Mouse (Mus musculus): ENCODE data around the gene Cacna1d.

The Cacna1d gene

GRCm38 (mm10) chr14:30019792-30020575 is 471.3 kb downstream of the Cacna1d start:
- no peak for DNase-seq (ENCODE audit: low spot score)

- DNase-seq (ENCODE audit: low spot score): no peak
Observed at GRCm38 (mm10) chr14:30019375-30019774, 471.9 kb downstream of the Cacna1d start.

- no peak for DNase-seq (ENCODE audit: low spot score)
Observed at GRCm38 (mm10) chr14:30018846-30019245, 472.4 kb downstream of the Cacna1d start.

- no peak for DNase-seq (ENCODE audit: low spot score)
Observed at GRCm38 (mm10) chr14:30018463-30018801, 472.8 kb downstream of the Cacna1d start.

- DNase-seq (ENCODE audit: low spot score): no peak
Observed at GRCm38 (mm10) chr14:30017794-30018462, 473.3 kb downstream of the Cacna1d start.

- no peak for DNase-seq (ENCODE audit: low spot score)
Observed at GRCm38 (mm10) chr14:30016666-30017065, 474.6 kb downstream of the Cacna1d start.

GRCm38 (mm10) chr14:30015008-30015407 is 476.2 kb downstream of the Cacna1d start:
- DNase-seq (ENCODE audit: low spot score): no peak

- no peak for DNase-seq (ENCODE audit: low spot score)
Observed at GRCm38 (mm10) chr14:30014487-30014886, 476.8 kb downstream of the Cacna1d start.

GRCm38 (mm10) chr14:30011886-30012560 is 479.2 kb downstream of the Cacna1d start:
- DNase-seq (ENCODE audit: low spot score): no peak

- DNase-seq (ENCODE audit: low spot score): peak; percentile 51
Observed at GRCm38 (mm10) chr14:30009864-30010560, 481.2 kb downstream of the Cacna1d start.

GRCm38 (mm10) chr14:30008733-30009575 is 482.3 kb downstream of the Cacna1d start, which contains the start of the genes Il17rb and Chdh:
Gene Il17rb, minus strand, starts transcription at chr14:30008896.
Gene Chdh, plus strand, starts transcription at chr14:30009023.
- no peak for DNase-seq (ENCODE audit: low spot score)

GRCm38 (mm10) chr14:29999475-29999811 is 491.8 kb downstream of the Cacna1d start:
- DNase-seq (ENCODE audit: low spot score): no peak

- DNase-seq (ENCODE audit: low spot score): no peak
Observed at GRCm38 (mm10) chr14:29998747-29999474, 492.3 kb downstream of the Cacna1d start.

GRCm38 (mm10) chr14:29997345-29997744 is 493.9 kb downstream of the Cacna1d start:
- DNase-seq (ENCODE audit: low spot score): no peak

GRCm38 (mm10) chr14:29996000-29996751 is 495.1 kb downstream of the Cacna1d start:
- no peak for DNase-seq (ENCODE audit: low spot score)

GRCm38 (mm10) chr14:29994976-29995375 is 496.3 kb downstream of the Cacna1d start:
- DNase-seq (ENCODE audit: low spot score): no peak

Measured in ovary, postnatal 10 days (tissue).